Mouse (Mus musculus) lung, adult 2 months (tissue): ENCODE data around the gene Rtf2.

Source experiments
- CTCF ChIP-seq: fragments of 200-500 bp; IDR thresholded peaks from 2 replicates; pipeline ENCODE4 v1.5.1; 2011; ENCODE audit warnings: mild to moderate bottlenecking, low read length, control low read depth; ENCODE audit not compliant: insufficient read depth
- POLR2A ChIP-seq: fragments of 200-500 bp; IDR thresholded peaks from 2 replicates; pipeline ENCODE4 v1.6.1; 2011; ENCODE audit warnings: low read depth, mild to moderate bottlenecking, control low read depth, low read length, borderline replicate concordance; ENCODE audit errors: extremely low read depth

GRCm38 (mm10) chr2:172458496-172458895 is 18.1 kb downstream of the Rtf2 start, which contains the start of gene Gcnt7:
- no peak for TF ChIP-seq CTCF
- TF ChIP-seq POLR2A = no peak
